Mouse (Mus musculus) embryonic facial prominence, embryonic 10.5 days (tissue): Measurements from ENCODE around the gene Dlgap3. TPM values are rescaled to one million over a fixed set of nuclear protein-coding genes. Genes with fewer than 3 reads are reported as not detected.
A peak's percentile ranks its signal among the peaks of the same experiment; 100 is the strongest.

Source experiments
- DNase-seq: peaks from one replicate; pipeline ENCODE4 v3.0.0-alpha.2; 2017; ENCODE audit warnings: low spot score
- H3K27ac ChIP-seq: fragments of 300-500 bp; sonication (generic); replicated peaks from 2 replicates; pipeline ENCODE4 v1.5.1; 2016; ENCODE audit warnings: mild to moderate bottlenecking
- H3K27me3 ChIP-seq: fragments of 300-500 bp; sonication (generic); replicated peaks from 2 replicates; pipeline ENCODE4 v1.6.1; 2016; ENCODE audit warnings: low read depth, mild to moderate bottlenecking; ENCODE audit not compliant: poor library complexity, severe bottlenecking
- H3K36me3 ChIP-seq: fragments of 300-500 bp; sonication (generic); replicated peaks from 2 replicates; pipeline ENCODE4 v1.6.1; 2016; ENCODE audit warnings: mild to moderate bottlenecking, moderate library complexity
- H3K4me1 ChIP-seq: fragments of 300-500 bp; sonication (generic); 2 replicates; pipeline ENCODE4 v1.6.1; 2016
- H3K4me3 ChIP-seq: fragments of 300-500 bp; sonication (generic); 2 replicates; pipeline ENCODE4 v1.5.1; 2016; ENCODE audit warnings: mild to moderate bottlenecking, moderate library complexity
- H3K9me3 ChIP-seq: fragments of 300-500 bp; sonication (generic); 2 replicates; pipeline ENCODE4 v1.6.1; 2016; ENCODE audit warnings: mild to moderate bottlenecking
- WGBS: fragments of 180-500 bp; shearing (Covaris S2); methylation state at CpG from one replicate; pipeline ENCODE4 v1.1.7; 2016; 5-methylcytosine and 5-hydroxymethylcytosine counted together
- polyA plus RNA-seq: library from polyadenylated mRNA; unstranded; fragments of >200 nt; fragmentation: Nextera tagmentation; extraction: Ambion mirVana; gene quantifications from 2 replicates; pipeline ENCODE4 v1.2.1, GENCODE M21; 2016

The Dlgap3 gene
- polyA plus RNA-seq, 1 experiment from 2014 or later = 0.83 TPM

GRCm38 (mm10) chr4:127200769-127201617 is 32.0 kb downstream of the Dlgap3 start:
- Histone ChIP-seq H3K27me3 (0 out of 2 replicates have a peak, but pooled peaks cover 6% of the 10 kb centered on the region), H3K27ac (no peak overlapping the region), H3K36me3 (no peaks in the 10 kb centered on the region), H3K4me1 (peaks cover 15% of the 10 kb centered on the region), H3K9me3 (no peaks in the 10 kb centered on the region), H3K4me3 (no peak overlapping the region)
- 80% methylated on average over 13 of the region's 13 CpGs for WGBS
- DNase-seq = no peak

- H3K9me3 ChIP-seq = no peaks in the 10 kb centered on the region
- WGBS = 79% methylated on average over 1 of the region's 1 CpGs
- no peak for DNase-seq
- H3K27ac ChIP-seq = no peak overlapping the region
- no peaks in the 10 kb centered on the region for H3K36me3 ChIP-seq
- H3K27me3 ChIP-seq = 0 out of 2 replicates have a peak, but pooled peaks cover 6% of the 10 kb centered on the region
- H3K4me1 ChIP-seq = peaks cover 15% of the 10 kb centered on the region
- H3K4me3 ChIP-seq = no peak overlapping the region
Measured at GRCm38 (mm10) chr4:127203081-127203480, 34.1 kb downstream of the Dlgap3 start.

- WGBS = 83% methylated on average over 9 of the region's 9 CpGs
- H3K9me3 ChIP-seq = no peaks in the 10 kb centered on the region
- no peak overlapping the region for H3K27ac ChIP-seq
- H3K27me3 ChIP-seq = peaks cover 44% of the 10 kb centered on the region
- no peak overlapping the region for H3K4me3 ChIP-seq
- no peak for DNase-seq
- H3K4me1 ChIP-seq = peaks cover 7% of the 10 kb centered on the region
- no peaks in the 10 kb centered on the region for H3K36me3 ChIP-seq
Measured at GRCm38 (mm10) chr4:127211318-127211717, 42.3 kb downstream of the Dlgap3 start.

- H3K27me3 ChIP-seq = peaks cover 54% of the 10 kb centered on the region
- no peaks in the 10 kb centered on the region for H3K36me3 ChIP-seq
- peak; percentile 27 for DNase-seq
- 14% methylated on average over 28 of the region's 28 CpGs for WGBS
- H3K9me3 ChIP-seq = no peaks in the 10 kb centered on the region
- H3K4me1 ChIP-seq = peaks cover 7% of the 10 kb centered on the region
- peak overlapping the region; percentile 30 for H3K4me3 ChIP-seq
- H3K27ac ChIP-seq = no peak overlapping the region
Measured at GRCm38 (mm10) chr4:127214510-127214909, 45.5 kb downstream of the Dlgap3 start.

GRCm38 (mm10) chr4:127215103-127215502 is 46.1 kb downstream of the Dlgap3 start:
- H3K9me3 ChIP-seq = no peaks in the 10 kb centered on the region
- H3K36me3 ChIP-seq = no peaks in the 10 kb centered on the region
- peaks cover 7% of the 10 kb centered on the region for H3K4me1 ChIP-seq
- H3K4me3 ChIP-seq = no peak overlapping the region
- H3K27ac ChIP-seq = no peak overlapping the region
- DNase-seq = no peak
- H3K27me3 ChIP-seq = peaks cover 54% of the 10 kb centered on the region
- 55% methylated on average over 11 of the region's 11 CpGs for WGBS

- H3K4me1 ChIP-seq = peaks cover 7% of the 10 kb centered on the region
- no peak overlapping the region for H3K27ac ChIP-seq
- no peak overlapping the region for H3K4me3 ChIP-seq
- no peak for DNase-seq
- peaks cover 54% of the 10 kb centered on the region for H3K27me3 ChIP-seq
- 71% methylated on average over 8 of the region's 9 CpGs for WGBS
- H3K36me3 ChIP-seq = no peaks in the 10 kb centered on the region
- H3K9me3 ChIP-seq = no peaks in the 10 kb centered on the region
Measured at GRCm38 (mm10) chr4:127215799-127216198, 46.8 kb downstream of the Dlgap3 start.

GRCm38 (mm10) chr4:127216251-127216651 is 47.2 kb downstream of the Dlgap3 start:
- H3K4me3 ChIP-seq = no peak overlapping the region
- peaks cover 7% of the 10 kb centered on the region for H3K4me1 ChIP-seq
- no peaks in the 10 kb centered on the region for H3K9me3 ChIP-seq
- 76% methylated on average over 4 of the region's 4 CpGs for WGBS
- no peaks in the 10 kb centered on the region for H3K36me3 ChIP-seq
- H3K27me3 ChIP-seq = peaks cover 54% of the 10 kb centered on the region
- no peak overlapping the region for H3K27ac ChIP-seq
- DNase-seq = no peak

GRCm38 (mm10) chr4:127217048-127217447 is 48.0 kb downstream of the Dlgap3 start:
- Histone ChIP-seq H3K27me3 (peaks cover 52% of the 10 kb centered on the region), H3K9me3 (no peaks in the 10 kb centered on the region), H3K4me1 (peaks cover 7% of the 10 kb centered on the region), H3K4me3 (no peak overlapping the region), H3K36me3 (no peaks in the 10 kb centered on the region), H3K27ac (no peak overlapping the region)
- DNase-seq = no peak
- 75% methylated on average over 11 of the region's 11 CpGs for WGBS

- peaks cover 58% of the 10 kb centered on the region for H3K27me3 ChIP-seq
- no peak overlapping the region for H3K4me3 ChIP-seq
- no peaks in the 10 kb centered on the region for H3K36me3 ChIP-seq
- H3K4me1 ChIP-seq = peaks cover 36% of the 10 kb centered on the region
- 35% methylated on average over 10 of the region's 10 CpGs for WGBS
- no peak overlapping the region for H3K27ac ChIP-seq
- no peaks in the 10 kb centered on the region for H3K9me3 ChIP-seq
- no peak for DNase-seq
Measured at GRCm38 (mm10) chr4:127223291-127223690, 54.3 kb downstream of the Dlgap3 start.

- no peaks in the 10 kb centered on the region for H3K9me3 ChIP-seq
- no peaks in the 10 kb centered on the region for H3K36me3 ChIP-seq
- DNase-seq = no peak
- no peak overlapping the region for H3K27ac ChIP-seq
- 44% methylated on average over 4 of the region's 4 CpGs for WGBS
- peaks cover 36% of the 10 kb centered on the region for H3K4me1 ChIP-seq
- no peak overlapping the region for H3K4me3 ChIP-seq
- H3K27me3 ChIP-seq = peaks cover 63% of the 10 kb centered on the region
Measured at GRCm38 (mm10) chr4:127223755-127224154, 54.8 kb downstream of the Dlgap3 start.

GRCm38 (mm10) chr4:127224444-127225100 is 55.6 kb downstream of the Dlgap3 start:
- H3K27me3 ChIP-seq = peaks cover 71% of the 10 kb centered on the region
- peak overlapping the region; percentile 39 for H3K4me3 ChIP-seq
- H3K4me1 ChIP-seq = peaks cover 36% of the 10 kb centered on the region
- H3K36me3 ChIP-seq = no peaks in the 10 kb centered on the region
- no peaks in the 10 kb centered on the region for H3K9me3 ChIP-seq
- no peak for DNase-seq
- WGBS = 12% methylated on average over 19 of the region's 19 CpGs
- no peak overlapping the region for H3K27ac ChIP-seq

GRCm38 (mm10) chr4:127226067-127226466 is 57.1 kb downstream of the Dlgap3 start:
- H3K27me3 ChIP-seq = peaks cover 79% of the 10 kb centered on the region
- WGBS = 48% methylated on average over 4 of the region's 4 CpGs
- DNase-seq = no peak
- H3K4me3 ChIP-seq = no peak overlapping the region
- H3K27ac ChIP-seq = no peak overlapping the region
- peaks cover 36% of the 10 kb centered on the region for H3K4me1 ChIP-seq
- no peaks in the 10 kb centered on the region for H3K9me3 ChIP-seq
- H3K36me3 ChIP-seq = no peaks in the 10 kb centered on the region
